Mouse (Mus musculus) liver, embryonic 14.5 days (tissue): ENCODE measurements around the gene Serpine2. TPM values are rescaled to one million over a fixed set of nuclear protein-coding genes. Genes with fewer than 3 reads are reported as not detected.

Experiments used
- ATAC-seq: fragments of 200-750 bp; cut with Nextera tagmentation; 2 replicates; pipeline ENCODE4 v1.8.0; 2017; ENCODE audit warnings: moderate number of reproducible peaks, mild to moderate bottlenecking, moderate library complexity; ENCODE audit not compliant: insufficient read depth
- DNase-seq, 3 experiments: peaks; one replicate each; pipeline ENCODE4 v3.0.0-alpha.2; 2012 to 2013; ENCODE audit warnings: low read depth in 3 of 3, low spot score in 3 of 3
- H3K27ac ChIP-seq: fragments of 300-500 bp; sonication (generic); 2 replicates; pipeline ENCODE4 v1.5.1; 2014; ENCODE audit warnings: moderate library complexity, mild to moderate bottlenecking, control low read depth, inconsistent platforms
- H3K27me3 ChIP-seq: fragments of 300-500 bp; sonication (generic); 2 replicates; pipeline ENCODE4 v1.6.1; 2014; ENCODE audit warnings: mild to moderate bottlenecking, low read length, moderate library complexity; ENCODE audit not compliant: control insufficient read depth, insufficient read depth
- H3K36me3 ChIP-seq: fragments of 300-500 bp; sonication (generic); replicated peaks from 2 replicates; pipeline ENCODE4 v1.6.1; 2014; ENCODE audit warnings: low read depth; ENCODE audit not compliant: control insufficient read depth, insufficient read depth
- H3K4me1 ChIP-seq, 2 experiments: fragments of 200-500 bp in 1 of 2; fragments of 300-500 bp in 1 of 2; sonication (generic) in 1 of 2; replicated peaks; 2 replicates each; pipeline ENCODE4 v1.6.1; 2012 to 2014; ENCODE audit warnings: antibody characterized with exemption in 1 of 2, inconsistent platforms in 1 of 2, low read length in 1 of 2; ENCODE audit not compliant: control insufficient read depth in 2 of 2, insufficient read depth in 2 of 2
- H3K4me2 ChIP-seq: fragments of 300-500 bp; sonication (generic); 2 replicates; pipeline ENCODE4 v1.6.1; 2014; ENCODE audit warnings: low read depth, mild to moderate bottlenecking, control low read depth, moderate library complexity
- H3K4me3 ChIP-seq, 2 experiments: fragments of 200-500 bp in 1 of 2; fragments of 300-500 bp in 1 of 2; sonication (generic) in 1 of 2; 2 replicates each; pipeline ENCODE4 v1.5.1; 2012 to 2014; ENCODE audit warnings: low read depth in 2 of 2, low read length in 2 of 2, mild to moderate bottlenecking in 2 of 2, control low read depth in 1 of 2, inconsistent platforms in 1 of 2, moderate library complexity in 1 of 2; ENCODE audit not compliant: insufficient read depth in 1 of 2
- H3K9ac ChIP-seq: fragments of 300-500 bp; sonication (generic); replicated peaks from 2 replicates; pipeline ENCODE4 v1.6.1; 2014; ENCODE audit warnings: mild to moderate bottlenecking, control low read depth, moderate library complexity
- H3K9me3 ChIP-seq: fragments of 300-500 bp; sonication (generic); 2 replicates; pipeline ENCODE4 v1.6.1; 2016; ENCODE audit warnings: low read length, mixed read lengths; ENCODE audit not compliant: control insufficient read depth
- CTCF ChIP-seq: IDR thresholded peaks from 2 replicates; pipeline ENCODE4 v1.5.1; 2016; ENCODE audit warnings: antibody characterized with exemption, low read depth, control low read depth
- EP300 ChIP-seq: IDR thresholded peaks from 2 replicates; pipeline ENCODE4 v1.6.1; 2016; ENCODE audit warnings: antibody characterized with exemption, low read depth
- WGBS: fragments of 180-500 bp; shearing (Covaris S2); extraction: QIAGEN DNeasy Blood & Tissue Kit; methylation state at CpG from one replicate; pipeline ENCODE4 v1.1.7; 2014; ENCODE audit not compliant: insufficient replicate concordance; 5-methylcytosine and 5-hydroxymethylcytosine counted together
- polyA plus RNA-seq, 2 experiments: library from polyadenylated mRNA; depleted of rRNA in 1 of 2; stranded (reverse) in 1 of 2; unstranded in 1 of 2; fragments of >200 nt; fragmentation: Nextera tagmentation in 1 of 2; extraction: Ambion mirVana in 1 of 2; gene quantifications; 2 replicates each; pipeline versions ENCODE4 v1.2.1 to v1.2.3; 2012 to 2014

Gene Serpine2
- polyA plus RNA-seq, 2 experiments, result 2.9 to 5.9 TPM

- no peaks in the 10 kb centered on the region for H3K27me3 ChIP-seq
- H3K4me2 ChIP-seq, result no peak overlapping the region
- peaks cover 0 to 10% of the 10 kb centered on the region in 2 experiments; a peak in 2 of 4 replicates for H3K4me1 ChIP-seq
- H3K27ac ChIP-seq, result no peak overlapping the region
- no peak overlapping the region for H3K4me3 ChIP-seq
- TF ChIP-seq CTCF, result no peak
- TF ChIP-seq EP300, result no peak
- no peak for DNase-seq
- H3K36me3 ChIP-seq, result no peaks in the 10 kb centered on the region
- no peak overlapping the region for H3K9ac ChIP-seq
- WGBS, result 35% methylated on average over 2 of the region's 2 CpGs
- no peaks in the 10 kb centered on the region for H3K9me3 ChIP-seq
- no peak for ATAC-seq
Observed at GRCm38 (mm10) chr1:79846891-79847290, 14.1 kb downstream of the Serpine2 start.

- DNase-seq (no peak), ATAC-seq (no peak)
- Histone ChIP-seq H3K27ac (no peak overlapping the region), H3K9ac (no peak overlapping the region), H3K4me3 (no peak overlapping the region), H3K27me3 (no peaks in the 10 kb centered on the region), H3K4me2 (no peak overlapping the region), H3K4me1 (no peaks in the 10 kb centered on the region), H3K9me3 (no peaks in the 10 kb centered on the region), H3K36me3 (no peaks in the 10 kb centered on the region)
- TF ChIP-seq CTCF, result no peak
- WGBS, result 71% methylated on average over 16 of the region's 16 CpGs
Observed at GRCm38 (mm10) chr1:79832719-79833404, 28.1 kb downstream of the Serpine2 start.

GRCm38 (mm10) chr1:79823951-79824633 lies 36.9 kb downstream of the Serpine2 start:
- no peak overlapping the region for H3K27ac ChIP-seq
- no peak for ATAC-seq
- H3K9ac ChIP-seq, result no peak overlapping the region
- 53% methylated on average over 14 of the region's 14 CpGs for WGBS
- H3K36me3 ChIP-seq, result no peaks in the 10 kb centered on the region
- no peak for TF ChIP-seq CTCF
- no peak for TF ChIP-seq EP300
- no peak overlapping the region for H3K4me3 ChIP-seq
- H3K27me3 ChIP-seq, result no peaks in the 10 kb centered on the region
- no peak overlapping the region for H3K4me2 ChIP-seq
- no peaks in the 10 kb centered on the region for H3K9me3 ChIP-seq
- no peak for DNase-seq
- H3K4me1 ChIP-seq, result peaks cover 0 to 2% of the 10 kb centered on the region in 2 experiments; a peak in 1 of 4 replicates

GRCm38 (mm10) chr1:79822806-79823525 lies 38.0 kb downstream of the Serpine2 start:
- no peak overlapping the region for H3K27ac ChIP-seq
- 51% methylated on average over 13 of the region's 13 CpGs for WGBS
- no peak for TF ChIP-seq CTCF
- TF ChIP-seq EP300, result no peak
- no peak for DNase-seq
- H3K4me2 ChIP-seq, result no peak overlapping the region
- no peak overlapping the region for H3K4me3 ChIP-seq
- no peaks in the 10 kb centered on the region for H3K27me3 ChIP-seq
- H3K4me1 ChIP-seq, result peaks cover 0 to 2% of the 10 kb centered on the region in 2 experiments; a peak in 1 of 4 replicates
- no peak overlapping the region for H3K9ac ChIP-seq
- no peaks in the 10 kb centered on the region for H3K36me3 ChIP-seq
- ATAC-seq, result no peak
- H3K9me3 ChIP-seq, result no peaks in the 10 kb centered on the region
